Mouse (Mus musculus) splenic B cell, adult 2 months (primary cell): ENCODE results near the gene Gm13088.
"Not testable (repeated sequence)": the region's sequence is repeated elsewhere in the genome, so short reads cannot be mapped to it uniquely, and the experiment has no call there.

ENCODE experiments used
- DNase-seq: peaks from one replicate; pipeline ENCODE4 v3.0.0-alpha.2; 2011; ENCODE audit warnings: low read depth, low spot score
- H3K27me3 ChIP-seq: 2 replicates; pipeline ENCODE4 v1.6.1; 2012; ENCODE audit warnings: mild to moderate bottlenecking, low read length, moderate library complexity, mixed read lengths; ENCODE audit not compliant: control insufficient read depth, poor library complexity, insufficient read depth, severe bottlenecking
- H3K36me3 ChIP-seq: 2 replicates; pipeline ENCODE4 v1.6.1; 2012; ENCODE audit warnings: mild to moderate bottlenecking, low read length, moderate library complexity, mixed read lengths; ENCODE audit not compliant: control insufficient read depth, poor library complexity, insufficient read depth, severe bottlenecking

Gm13088 gene

DNA sequence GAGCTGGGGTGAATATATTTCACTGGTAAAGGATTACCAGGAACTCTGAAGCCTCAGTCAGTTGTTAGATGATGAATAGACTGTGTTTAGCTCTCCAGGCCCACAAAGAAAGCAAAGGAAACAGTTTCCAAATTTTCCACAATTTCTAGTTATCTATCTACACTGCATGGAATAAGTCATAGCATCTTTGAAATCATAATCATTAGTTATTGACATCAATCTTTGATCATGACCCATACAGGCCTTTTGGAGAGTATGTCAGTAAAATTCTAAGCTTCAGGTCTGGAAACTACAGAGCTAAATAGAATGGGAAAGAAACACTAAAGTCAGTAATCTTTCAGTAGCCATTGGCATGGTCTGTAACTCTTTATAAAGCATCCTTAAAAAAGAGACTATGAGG, at the start of gene Gm13088:
Gene Gm13088, minus strand, starts transcription at position 101 of the 400 bp plus-strand sequence.
- not testable (repeated sequence) for H3K36me3 ChIP-seq, DNase-seq, H3K27me3 ChIP-seq

DNA sequence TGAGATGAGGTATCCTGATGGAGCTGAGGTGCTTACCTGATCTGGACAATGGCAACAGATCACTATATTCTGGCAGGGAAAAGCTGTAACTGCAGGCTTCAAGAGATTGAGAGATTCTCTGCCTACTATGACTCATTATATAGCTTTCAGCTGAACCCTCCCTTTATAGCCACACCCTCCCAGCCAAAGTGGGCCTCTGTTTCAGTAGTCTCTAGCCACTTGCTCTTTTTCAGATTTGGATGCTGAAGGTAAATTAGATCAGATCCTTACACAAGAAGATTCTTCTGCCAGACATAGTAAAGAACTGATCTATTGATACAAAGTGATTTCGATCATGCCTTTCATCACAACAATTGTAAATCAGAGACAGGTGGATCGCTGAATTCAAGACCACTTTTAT, 45.6 kb upstream of the Gm13088 start, which contains the start of gene Gm13089:
Gene Gm13089, minus strand, starts transcription at position 101 of the 400 bp plus-strand sequence.
- H3K36me3 ChIP-seq, result no peaks in the 10 kb centered on the region
- DNase-seq, result no peak
- no peaks in the 10 kb centered on the region for H3K27me3 ChIP-seq

DNA sequence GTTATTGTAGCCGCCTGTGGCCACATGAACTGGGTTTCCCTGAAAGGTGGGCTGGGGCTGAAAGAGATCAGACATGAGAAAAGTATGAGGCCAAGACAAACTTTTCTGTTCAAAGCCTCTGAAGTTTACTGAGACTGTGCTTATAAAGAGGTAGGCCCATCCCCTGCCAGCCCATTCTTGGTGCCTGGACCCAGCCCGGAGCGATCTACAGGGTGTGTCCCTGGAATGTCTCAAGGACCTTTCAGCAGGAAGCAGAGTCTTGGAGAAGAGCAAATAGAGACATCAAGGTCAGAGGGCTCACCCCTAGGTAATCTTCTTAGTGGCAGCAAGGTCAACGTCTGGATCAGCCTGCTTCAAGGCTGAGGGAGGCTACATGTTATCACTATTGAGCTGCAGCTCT, 38.9 kb downstream of the Gm13088 start:
- not testable (repeated sequence) for H3K36me3 ChIP-seq, H3K27me3 ChIP-seq, DNase-seq

DNA sequence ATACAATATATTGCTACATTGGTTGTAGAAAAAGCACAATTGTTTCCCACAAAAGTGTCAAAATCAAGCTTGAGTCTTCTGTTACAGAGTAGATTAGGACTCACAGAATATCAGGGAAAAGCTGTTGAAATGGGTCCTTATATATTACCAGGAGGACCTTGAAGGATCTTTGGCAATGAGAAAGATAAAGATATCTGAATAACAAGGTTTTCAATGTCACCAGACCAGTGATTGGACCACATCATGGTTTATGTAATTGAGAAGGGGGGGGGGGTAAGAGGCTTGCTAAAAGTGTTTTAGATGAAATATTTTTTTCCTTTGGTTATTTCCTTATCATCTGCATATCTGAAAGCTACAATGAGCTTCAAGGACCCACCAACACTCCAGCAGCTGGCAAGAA, 42.3 kb downstream of the Gm13088 start, which contains the start of gene Gm13083:
Gene Gm13083, plus strand, starts transcription at position 301 of the 400 bp plus-strand sequence.
- H3K36me3 ChIP-seq, DNase-seq: not testable (repeated sequence)

DNA sequence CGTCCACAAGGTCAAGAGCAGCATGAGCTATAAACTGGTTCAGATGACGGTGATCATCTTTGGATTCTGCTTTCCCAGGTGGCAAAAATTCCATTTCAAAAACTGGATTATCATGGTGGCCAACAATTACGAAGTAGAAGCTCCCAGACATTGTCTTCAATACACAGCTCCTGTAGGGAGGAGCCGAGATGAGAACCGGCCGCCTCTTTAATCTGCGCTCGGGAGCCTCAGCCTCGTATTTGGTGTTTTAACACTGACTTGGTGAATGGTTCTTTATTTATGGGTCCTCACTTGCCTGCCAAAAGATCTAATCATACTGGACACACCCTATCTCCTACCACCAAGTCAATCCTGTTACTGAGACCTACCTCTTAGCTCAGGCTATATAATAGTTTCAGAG, 45.1 kb downstream of the Gm13088 start:
- H3K27me3 ChIP-seq, DNase-seq, H3K36me3 ChIP-seq: not testable (repeated sequence)

More for the DNA sequence above, 42.3 kb downstream of the Gm13088 start, which contains the start of gene Gm13083:
- H3K27me3 ChIP-seq, result not testable (repeated sequence)
